Comparison of ENCODE assay signal across 9 mouse cellular contexts in genomic region chr10:112272171-112272570, GRCm38 (mm10). TPM values are rescaled to one million over a fixed set of nuclear protein-coding genes. Genes with fewer than 3 reads are reported as not detected.
DNase-seq lines count a peak whose midpoint lies in the region; ATAC-seq and TF ChIP-seq lines count a peak whose summit lies in the region.
"Had no signal": no experiment of that assay in that cellular context is flagged by ENCODE, and none has a peak within 500 bp of the region (broad histone marks: within the 10 kb centered on the region; RNA-seq: fewer than 3 reads in every experiment).

No protein-coding gene starts in this region.

- H3K27me3 ChIP-seq in embryonic facial prominence, embryonic 15.5 days = peaks cover 49% of the 10 kb centered on the region
- no peaks in the 10 kb centered on the region for H3K27me3 ChIP-seq in hindbrain, postnatal 0 days (ENCODE audit: insufficient read depth, low read length)
- H3K27me3 ChIP-seq in midbrain, embryonic 16.5 days (ENCODE audit: control insufficient read depth, insufficient read depth, low read depth, low read length) = no peaks in the 10 kb centered on the region; the same call in 1 of the 2 replicates

- intact Hi-C loops in left cerebral cortex, adult 2 months (cut with DNase I) = no loop called here
- intact Hi-C loops in left cerebral cortex, postnatal 36 days (cut with DNase I) = no loop called here

- H3K9ac ChIP-seq in embryonic facial prominence, embryonic 15.5 days = no peak overlapping the region
- H3K9ac ChIP-seq in hindbrain, postnatal 0 days (replicated peaks; ENCODE audit: low read length) = peak overlapping the region; percentile 51
- peak overlapping the region; percentile 85 for H3K9ac ChIP-seq in midbrain, embryonic 16.5 days (ENCODE audit: low read depth, low read length)
- H3K9ac ChIP-seq: liver, embryonic 14.5 days had no signal

- no peak overlapping the region; the same call in 1 of the 2 replicates for H3K27ac ChIP-seq in left cerebral cortex, adult 2 months
- no peak overlapping the region for H3K27ac ChIP-seq in embryonic facial prominence, embryonic 15.5 days (replicated peaks)
- no peak overlapping the region for H3K27ac ChIP-seq in hindbrain, postnatal 0 days
- H3K27ac ChIP-seq in midbrain, embryonic 16.5 days (ENCODE audit: low read length) = no peak overlapping the region
- H3K27ac ChIP-seq: liver, embryonic 14.5 days had no signal

- H3K4me3 ChIP-seq in left cerebral cortex, adult 2 months = peak overlapping the region; percentile 67
- peak overlapping the region; percentile 50 for H3K4me3 ChIP-seq in embryonic facial prominence, embryonic 15.5 days (replicated peaks)
- peak overlapping the region; percentile 65 for H3K4me3 ChIP-seq in hindbrain, postnatal 0 days (ENCODE audit: low read length)
- H3K4me3 ChIP-seq in midbrain, embryonic 16.5 days (ENCODE audit: low read depth, low read length) = peak overlapping the region; percentile 64

- no peak for TF ChIP-seq CTCF in left cerebral cortex, adult 2 months (IDR thresholded peaks at IDR 0.05)
- no peak for TF ChIP-seq CTCF in hindbrain, postnatal 0 days (IDR thresholded peaks at IDR 0.05; ENCODE audit: low read depth)

- DNase-seq in left cerebral cortex, adult 2 months (ENCODE audit: extremely low spot score in 1 of 2, low spot score in 2 of 2) = no peak
- no peak for DNase-seq in left cerebral cortex, postnatal 36 days (ENCODE audit: low spot score in 2 of 2)
- no peak for DNase-seq in hindbrain, postnatal 0 days (ENCODE audit: low spot score)
- DNase-seq in layer of hippocampus, adult 18-20 months (ENCODE audit: low spot score in 2 of 2) = no peak
- no peak for DNase-seq in ovary, postnatal 14 days (ENCODE audit: low spot score)
- no peak for DNase-seq in urinary bladder, postnatal 36 days (ENCODE audit: low spot score in 2 of 2)

- H3K4me1 ChIP-seq in embryonic facial prominence, embryonic 15.5 days = peaks cover 22% of the 10 kb centered on the region
- H3K4me1 ChIP-seq in hindbrain, postnatal 0 days (ENCODE audit: insufficient read depth, low read length) = peaks cover 5% of the 10 kb centered on the region; the same call in 1 of the 2 replicates
- 0 out of 2 replicates have a peak, but pooled peaks cover 7% of the 10 kb centered on the region for H3K4me1 ChIP-seq in midbrain, embryonic 16.5 days (ENCODE audit: control insufficient read depth, insufficient read depth, low read length)

- H3K4me2 ChIP-seq in embryonic facial prominence, embryonic 15.5 days (replicated peaks) = peak overlapping the region; percentile 92
- peak overlapping the region; percentile 96 for H3K4me2 ChIP-seq in hindbrain, postnatal 0 days (ENCODE audit: low read depth, low read length)
- H3K4me2 ChIP-seq in midbrain, embryonic 16.5 days (ENCODE audit: low read length) = peak overlapping the region; percentile 92

- H3K9me3 ChIP-seq in embryonic facial prominence, embryonic 15.5 days (replicated peaks) = no peaks in the 10 kb centered on the region
- H3K9me3 ChIP-seq in hindbrain, postnatal 0 days (ENCODE audit: low read length) = no peaks in the 10 kb centered on the region
- H3K9me3 ChIP-seq in midbrain, embryonic 16.5 days (replicated peaks; ENCODE audit: control insufficient read depth, low read length, poor library complexity, severe bottlenecking) = no peaks in the 10 kb centered on the region

- no peak for ATAC-seq in embryonic facial prominence, embryonic 15.5 days (ENCODE audit: insufficient number of reproducible peaks, low FRiP score, low TSS enrichment, low read depth)
- ATAC-seq in hindbrain, postnatal 0 days = no peak
- no peak for ATAC-seq in midbrain, embryonic 16.5 days

- WGBS in embryonic facial prominence, embryonic 15.5 days = 12% methylated on average over 14 of the region's 14 CpGs
- 13% methylated on average over 14 of the region's 14 CpGs for WGBS in hindbrain, postnatal 0 days
- 15% methylated on average over 14 of the region's 14 CpGs for WGBS in midbrain, embryonic 16.5 days

- no peaks in the 10 kb centered on the region for H3K36me3 ChIP-seq in embryonic facial prominence, embryonic 15.5 days
- H3K36me3 ChIP-seq in hindbrain, postnatal 0 days (ENCODE audit: insufficient read depth, low read length) = no peaks in the 10 kb centered on the region
- H3K36me3 ChIP-seq in midbrain, embryonic 16.5 days (ENCODE audit: control insufficient read depth, insufficient read depth, low read length) = no peaks in the 10 kb centered on the region

RNA-seq across cellular contexts. Expression of gene Kcnc2, which starts 1.2 kb away (rescaled TPM):
- 10 to 100 TPM; 90.6 to 91.3 TPM for total RNA-seq in left cerebral cortex, adult 2 months (2021)
- total RNA-seq in left cerebral cortex, postnatal 36 days (2021) = 10 to 100 TPM; 82.0 to 92.6 TPM
- 1.1 and 1.2 TPM in 2 replicates for polyA plus RNA-seq in embryonic facial prominence, embryonic 15.5 days (2015; fragmentation: Nextera tagmentation; extraction: Ambion mirVana)
- 11.6 and 11.9 TPM in 2 replicates for total RNA-seq in hindbrain, postnatal 0 days (2014; rRNA removed)
- 4.6 and 5.2 TPM in 2 replicates for polyA plus RNA-seq in hindbrain, postnatal 0 days (2015; fragmentation: Nextera tagmentation; extraction: Ambion mirVana)
- 8.5 and 10.2 TPM in 2 replicates for polyA plus RNA-seq in midbrain, embryonic 16.5 days (2015; fragmentation: Nextera tagmentation; extraction: Ambion mirVana)
- 10 to 100 TPM; 79.8 to 84.2 TPM for total RNA-seq in layer of hippocampus, adult 18-20 months (2021)
- polyA plus RNA-seq: liver, embryonic 14.5 days had no signal
